Mouse (Mus musculus) left cerebral cortex, adult 8-10 months (tissue): ENCODE measurements around the gene Trim71. TPM values are rescaled to one million over a fixed set of nuclear protein-coding genes. Genes with fewer than 3 reads are reported as not detected.
"Not testable (repeated sequence)": the region's sequence is repeated elsewhere in the genome, so short reads cannot be mapped to it uniquely, and the experiment has no call there.

Source experiments
- DNase-seq, 2 experiments: peaks; one replicate each; pipeline ENCODE4 v3.0.0; 2022; ENCODE audit warnings: low spot score in 2 of 2
- total RNA-seq, 4 experiments: library from RNA; stranded (reverse); gene quantifications; 2 replicates each; pipeline ENCODE4 v1.2.4; 2022

Trim71 gene
- total RNA-seq, 4 experiments from 2014 or later: 0.46 to 0.67 (median 0.59) TPM

DNA sequence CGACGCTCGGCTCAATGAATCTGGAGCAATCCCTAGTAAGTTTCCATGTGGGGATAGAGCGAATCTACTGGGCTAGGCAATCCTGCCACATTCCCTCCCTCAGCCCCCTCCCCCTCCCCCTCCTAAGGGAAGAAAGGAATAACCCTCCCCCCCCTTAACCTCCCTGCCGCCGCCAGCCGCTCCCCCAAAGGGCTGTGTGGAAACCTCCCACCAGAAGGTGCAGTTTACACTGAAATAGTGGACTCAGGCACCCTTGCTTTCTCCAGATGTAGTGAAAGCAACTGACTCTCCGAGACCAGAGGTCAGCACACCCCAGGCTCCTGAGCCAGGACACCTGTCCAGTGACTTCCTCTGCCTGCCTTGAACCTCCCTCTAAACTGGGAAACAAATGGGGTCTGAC, 37.6 kb downstream of the Trim71 start:
- no peak for DNase-seq

DNA sequence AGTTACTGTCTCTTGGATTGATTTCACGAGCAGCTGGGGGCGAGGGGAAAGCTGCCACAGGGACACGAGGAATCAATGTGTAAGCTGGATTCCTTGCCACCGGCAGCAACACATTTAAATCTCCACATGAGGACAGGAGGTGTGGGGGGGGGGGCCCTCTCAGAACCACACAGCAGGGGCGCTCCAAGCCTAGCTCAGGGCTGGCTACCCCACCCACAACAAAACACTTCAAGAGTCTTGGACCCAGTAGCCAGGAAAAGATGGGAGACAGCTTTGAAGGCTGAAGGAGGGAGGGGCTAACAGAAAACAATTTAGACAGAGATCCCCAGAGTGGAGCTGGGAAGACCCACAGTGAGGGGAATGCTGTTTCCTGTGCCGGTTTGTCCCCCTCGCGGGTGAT, 38.3 kb downstream of the Trim71 start:
- no peak for DNase-seq

DNA sequence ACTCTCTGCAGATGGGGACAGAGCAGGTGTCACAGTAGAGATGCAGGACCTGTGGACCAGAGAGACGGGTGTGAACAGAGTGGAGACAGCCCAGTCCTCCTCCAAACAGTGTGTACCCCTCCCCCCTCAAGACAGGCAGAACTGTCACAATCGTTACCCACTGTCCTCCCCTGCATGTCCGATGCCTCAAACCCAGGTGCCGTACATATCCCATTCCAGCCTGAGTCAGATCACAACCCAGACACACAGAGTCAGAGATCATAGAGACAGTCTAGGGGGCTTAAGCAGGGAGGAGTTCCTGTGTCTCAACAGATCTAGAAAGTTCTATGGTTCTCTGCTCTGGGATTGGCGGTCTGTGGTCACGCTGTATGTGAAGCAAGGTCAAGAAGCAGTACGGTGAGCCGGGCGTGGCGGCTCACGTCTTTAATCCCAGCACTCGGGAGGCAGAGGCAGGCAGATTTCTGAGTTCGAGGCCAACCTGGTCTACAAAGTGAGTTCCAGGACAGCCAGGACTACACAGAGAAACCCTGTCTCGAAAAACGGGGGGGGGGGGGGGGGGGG, 39.0 kb downstream of the Trim71 start:
- DNase-seq: no peak

DNA sequence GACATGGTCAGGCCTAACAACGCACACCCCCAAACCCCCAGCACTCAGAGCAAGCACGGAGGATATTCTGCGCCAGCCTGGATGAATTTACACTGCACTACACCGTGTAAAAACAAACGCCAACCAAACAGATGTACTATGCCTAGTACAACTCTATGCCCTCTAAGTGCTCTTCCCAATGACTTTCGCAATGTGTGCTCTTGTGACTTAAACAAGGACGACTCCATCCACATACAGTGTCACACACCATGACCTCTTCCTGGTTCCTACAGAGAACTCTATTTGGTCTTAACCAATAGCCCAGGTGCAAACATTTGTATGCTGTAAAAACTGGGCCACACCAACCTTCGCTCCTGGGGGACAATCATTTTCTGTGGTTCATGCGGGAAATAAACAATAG, 41.7 kb downstream of the Trim71 start:
- no peak for DNase-seq

DNA sequence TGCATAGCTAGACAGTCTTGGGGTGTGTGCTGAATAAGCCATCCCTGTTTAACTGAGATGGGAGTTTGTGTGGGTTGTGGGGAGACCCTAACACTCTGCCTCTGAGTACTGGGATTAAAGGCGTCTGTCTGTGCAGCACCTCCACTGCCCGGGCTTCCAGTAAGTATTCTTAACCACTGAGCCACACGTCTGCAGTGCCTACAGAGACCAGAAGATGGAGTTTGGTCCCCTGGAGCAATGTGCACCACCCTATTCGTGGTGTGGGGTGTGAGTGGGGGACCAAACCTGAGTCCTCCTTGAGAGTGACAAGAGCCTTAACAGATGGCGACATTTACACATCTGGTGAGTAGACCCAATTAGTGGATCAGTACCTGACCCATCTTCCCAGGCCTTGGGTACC, 42.1 kb downstream of the Trim71 start:
- DNase-seq: no peak

DNA sequence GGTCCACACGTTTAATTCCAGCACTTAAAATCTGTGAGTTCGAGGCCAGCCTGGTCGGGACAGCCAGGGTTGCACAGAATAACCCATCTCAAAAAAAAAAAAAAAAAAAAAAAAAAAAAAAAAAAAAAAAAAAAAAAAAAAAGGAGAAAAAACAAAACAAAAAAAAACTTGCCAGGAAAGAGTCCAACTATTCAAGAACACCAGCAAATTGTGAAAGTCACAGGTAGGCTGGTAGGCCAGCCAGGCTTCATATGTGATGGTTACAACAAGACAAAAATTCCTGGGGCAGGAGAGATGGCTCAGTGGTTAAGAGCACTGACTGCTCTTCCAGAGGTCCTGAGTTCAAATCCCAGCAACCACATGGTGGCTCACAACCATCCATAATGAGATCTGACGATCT, 43.6 kb downstream of the Trim71 start:
- not testable (repeated sequence) for DNase-seq

DNA sequence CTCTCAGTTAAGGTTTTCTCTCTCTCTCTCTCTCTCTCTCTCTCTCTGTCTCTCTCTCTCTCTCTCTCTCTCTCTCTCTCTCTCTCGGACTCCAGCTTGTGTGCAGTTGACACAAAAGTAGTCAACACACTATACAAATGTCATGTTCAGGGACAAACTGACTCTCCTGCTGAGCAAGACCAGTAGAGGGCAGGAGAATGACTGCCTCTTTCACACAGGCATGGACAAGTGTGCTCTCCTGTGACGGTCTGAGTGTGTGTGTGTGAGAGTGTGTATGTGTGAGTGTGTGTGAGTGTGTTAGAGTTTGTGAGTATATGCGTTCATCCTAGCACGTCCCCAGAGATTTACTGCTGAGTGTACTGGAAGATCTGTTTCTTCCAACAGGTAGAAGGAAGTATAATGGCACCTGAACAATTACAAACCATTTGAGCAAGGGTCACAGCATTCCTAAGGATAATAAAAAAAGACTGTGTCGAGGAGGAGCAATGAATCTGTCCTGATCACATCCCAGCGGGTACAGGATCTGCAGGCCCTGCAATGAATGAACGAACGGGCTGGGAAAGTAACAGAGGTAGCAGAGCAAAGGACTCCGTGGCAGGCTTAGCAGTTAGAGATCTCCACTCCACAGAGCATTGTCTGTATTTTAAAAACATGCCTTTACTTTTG, 45.2 kb downstream of the Trim71 start:
- DNase-seq: no peak

DNA sequence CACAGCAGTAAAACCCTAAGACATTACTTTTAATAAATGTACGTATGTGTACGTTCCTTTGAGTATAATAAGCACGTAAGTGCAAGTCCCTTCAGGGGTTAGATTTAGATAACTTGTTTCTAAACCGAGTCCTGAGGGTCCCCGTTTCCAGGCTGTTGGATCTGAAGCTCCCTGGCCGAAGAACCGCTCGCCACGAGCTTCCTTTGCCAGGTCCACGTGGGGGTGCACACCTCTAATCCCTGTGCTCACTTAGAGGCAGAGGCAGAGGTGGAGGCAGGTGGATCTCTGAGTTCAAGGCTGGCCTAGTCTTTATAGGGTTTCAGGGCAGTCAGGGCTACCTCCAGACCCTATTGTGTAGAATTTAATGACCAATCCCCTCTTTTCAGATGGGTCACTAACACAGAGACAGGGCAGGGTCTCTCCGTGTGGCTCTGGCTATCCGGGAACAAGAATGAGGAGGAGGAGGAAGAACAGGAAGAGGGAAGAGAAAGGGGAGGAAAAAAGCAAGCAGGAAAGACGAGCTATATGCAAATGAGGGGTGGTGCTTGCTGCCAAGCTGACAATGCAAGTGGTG, 46.2 kb downstream of the Trim71 start:
- DNase-seq: no peak

DNA sequence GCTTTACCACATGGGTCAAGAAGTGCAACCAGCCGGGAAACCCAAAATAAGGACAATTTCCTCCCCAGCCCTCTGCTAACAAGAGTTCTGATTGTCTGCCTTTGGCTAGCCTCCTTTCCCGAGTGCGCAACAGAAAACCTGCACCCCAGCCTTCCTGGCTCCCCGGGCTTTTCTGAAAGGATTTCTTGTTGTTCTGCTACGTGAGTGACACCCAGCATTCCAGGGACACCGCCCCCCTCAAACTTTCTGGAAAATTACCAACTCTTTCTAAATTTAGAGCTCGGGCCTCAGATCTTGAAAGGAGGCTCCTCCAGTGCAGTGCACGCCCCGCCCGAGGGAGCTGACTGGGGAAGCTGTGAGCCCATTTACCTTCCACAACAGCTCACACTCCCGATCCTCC, 48.8 kb downstream of the Trim71 start, which contains the start of gene C130032M10Rik:
TSS of gene C130032M10Rik (plus strand) at position 334 of the 400 bp plus-strand sequence.
- DNase-seq: no peak

DNA sequence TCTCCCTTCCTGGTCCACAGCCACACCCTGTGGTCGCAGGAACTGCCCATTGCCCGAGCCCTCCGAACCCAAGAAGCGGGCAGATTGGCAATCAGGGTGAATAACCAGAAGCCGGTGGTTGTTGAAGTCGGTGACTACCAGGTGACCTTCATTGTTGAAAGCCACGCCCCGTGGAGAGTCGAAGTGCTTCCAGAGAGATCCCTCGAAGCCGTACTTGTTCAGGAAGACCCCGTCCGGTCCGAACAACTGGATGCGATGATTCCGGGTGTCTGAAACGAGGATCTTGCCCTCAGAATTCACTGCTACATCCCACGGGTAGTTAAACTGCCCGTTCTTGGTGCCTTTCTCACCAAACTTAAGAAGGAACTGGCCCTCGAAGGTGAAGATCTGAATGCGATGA, 51.3 kb downstream of the Trim71 start:
- no peak for DNase-seq

DNA sequence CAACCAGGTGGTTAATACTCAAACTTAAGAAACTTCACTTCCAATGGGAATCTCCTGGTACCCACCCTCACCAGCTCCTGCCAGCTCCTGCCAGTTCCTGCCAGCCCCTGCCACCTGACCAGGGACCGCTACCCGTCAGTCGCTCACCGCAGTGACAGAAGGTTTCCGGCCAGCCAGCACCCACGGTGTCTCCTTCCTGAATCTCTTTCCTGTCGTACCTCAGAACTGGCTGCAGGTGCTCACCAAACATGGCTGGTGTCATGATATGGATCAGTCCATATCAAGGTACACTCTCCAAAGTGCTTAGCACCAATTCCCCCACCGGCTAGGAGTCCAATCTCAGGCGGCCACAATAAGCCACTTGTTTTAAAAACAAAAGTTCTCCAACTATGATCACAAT, 54.4 kb downstream of the Trim71 start:
- no peak for DNase-seq

DNA sequence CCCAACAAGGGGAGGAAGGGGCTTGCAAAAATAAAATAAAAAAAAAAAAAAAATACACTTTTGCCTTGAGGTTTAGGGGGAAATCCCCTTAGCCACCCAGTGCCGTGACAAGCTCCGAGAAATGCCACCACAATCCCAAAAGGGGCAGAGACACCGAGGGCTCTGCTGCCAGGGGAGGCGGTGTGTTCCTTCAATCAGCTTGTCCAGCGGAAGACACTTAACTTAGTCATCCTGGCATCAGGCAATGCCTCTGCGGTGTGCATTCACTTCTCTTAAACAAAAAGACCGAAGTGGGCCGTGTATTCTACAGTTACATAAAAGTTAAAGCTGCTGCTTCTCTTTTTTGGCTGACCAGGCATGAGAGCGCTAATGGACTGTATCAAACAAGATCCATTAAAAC, 56.7 kb downstream of the Trim71 start:
- DNase-seq: no peak

DNA sequence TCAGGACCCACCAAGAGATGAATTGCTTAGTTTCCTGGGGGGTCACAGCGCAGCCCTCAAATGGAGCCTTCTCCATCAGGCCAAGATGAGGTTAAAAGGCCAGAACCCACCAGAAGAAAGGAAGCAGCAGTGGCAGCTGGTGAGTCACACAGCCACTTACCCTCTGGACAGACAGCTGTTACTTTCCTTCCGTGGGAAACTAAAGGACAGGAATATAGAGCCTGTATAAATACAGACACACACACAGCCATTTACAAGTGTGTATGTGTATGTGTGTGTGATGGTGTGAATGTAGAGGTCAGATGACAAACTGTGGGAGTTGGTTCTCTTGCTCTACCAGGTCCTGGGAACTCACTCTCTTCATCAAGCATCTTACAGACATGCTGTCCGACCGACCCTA, 57.6 kb downstream of the Trim71 start:
- no peak for DNase-seq

DNA sequence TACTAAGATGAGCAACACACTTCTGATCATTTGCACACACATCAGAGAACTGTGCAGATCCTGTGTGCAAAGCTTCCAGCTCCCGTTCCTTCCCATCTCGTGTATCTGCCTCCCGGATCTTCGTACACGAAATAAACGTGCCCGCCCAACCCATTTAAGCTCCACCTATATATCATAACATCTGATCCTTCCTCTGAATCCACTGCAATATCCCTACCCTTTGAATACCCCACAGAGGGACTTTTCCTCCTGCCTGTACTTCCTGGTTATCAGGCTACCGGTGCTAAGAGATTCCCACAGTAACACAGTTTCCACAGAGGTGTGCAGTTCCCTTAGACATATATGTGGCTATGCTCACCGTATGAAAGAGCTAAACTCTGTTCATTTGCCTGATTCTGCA, 59.4 kb downstream of the Trim71 start, which contains the start of gene Ccr4:
TSS of gene Ccr4 (minus strand) at position 101 of the 400 bp plus-strand sequence.
- DNase-seq: no peak

DNA sequence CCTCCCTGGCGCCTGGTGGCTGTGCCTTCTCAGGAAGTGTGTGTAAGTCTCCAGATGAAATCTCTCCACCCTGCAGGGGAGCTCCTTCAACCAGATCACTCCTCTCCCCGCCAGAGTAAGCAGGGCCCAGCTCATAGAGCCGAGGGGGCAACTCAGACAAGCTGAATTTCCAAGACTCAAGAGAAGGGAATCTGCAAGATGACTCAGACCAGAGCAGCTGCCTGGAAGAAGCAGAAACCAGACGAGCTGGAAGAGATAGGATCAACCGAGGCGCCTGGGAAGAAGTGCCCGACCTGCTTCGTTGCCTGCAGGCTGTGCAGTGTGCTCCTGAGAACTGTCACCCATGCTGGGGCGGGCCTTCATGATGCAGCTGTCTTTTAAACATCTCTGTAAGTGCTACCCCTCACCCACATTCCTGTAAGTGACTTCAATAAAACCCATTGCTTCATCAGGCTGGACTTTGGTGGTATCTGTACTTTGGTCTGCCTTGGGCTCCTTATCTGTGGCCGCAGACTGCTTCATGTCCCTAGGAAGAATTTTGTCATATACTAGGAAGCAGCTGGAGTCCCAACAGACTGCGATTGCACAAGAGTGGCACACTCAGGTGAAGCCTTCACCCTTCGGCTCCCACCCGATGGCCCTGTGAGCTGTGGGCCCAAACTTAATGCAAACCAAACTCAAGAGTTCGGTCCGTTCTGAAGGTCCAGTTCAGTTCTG, 61.3 kb downstream of the Trim71 start:
- DNase-seq: no peak

DNA sequence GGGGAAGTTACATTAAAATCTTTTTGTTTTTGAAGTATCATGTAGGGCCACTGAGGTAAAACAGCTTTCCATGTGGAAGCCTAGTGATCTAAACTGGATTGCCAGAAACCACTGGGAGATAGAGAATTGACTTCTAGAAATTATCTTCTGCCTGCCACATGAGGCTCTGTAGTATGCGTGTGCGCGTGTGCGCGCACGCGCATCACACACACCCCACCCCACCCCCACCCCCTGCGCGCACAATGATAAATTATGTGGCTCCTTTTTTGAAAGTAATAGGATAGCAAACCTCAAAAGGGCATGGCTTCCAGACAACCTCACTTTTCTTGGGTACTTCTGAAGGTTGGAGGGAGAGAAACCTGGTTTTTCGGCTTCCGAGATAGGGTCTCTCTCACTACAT, 62.3 kb downstream of the Trim71 start:
- no peak for DNase-seq

DNA sequence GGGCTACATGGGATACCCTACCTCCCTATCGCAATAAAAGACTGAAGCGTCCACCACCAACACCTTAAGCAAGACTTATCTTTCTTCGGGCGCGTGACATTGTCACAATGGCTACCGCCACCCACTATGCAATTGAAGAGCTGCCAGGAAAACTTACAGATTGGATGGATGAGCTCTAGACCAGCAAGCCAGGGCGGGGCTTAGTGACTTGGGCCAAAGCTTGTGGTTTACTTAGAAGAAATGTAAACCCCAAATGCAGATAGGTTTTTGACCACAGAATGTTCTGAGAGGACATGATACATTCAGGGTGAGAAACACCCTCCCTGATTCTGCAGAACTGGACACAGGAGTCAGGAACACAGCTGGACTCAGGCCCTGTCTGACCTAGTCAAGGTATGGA, 63.1 kb downstream of the Trim71 start:
- no peak for DNase-seq

DNA sequence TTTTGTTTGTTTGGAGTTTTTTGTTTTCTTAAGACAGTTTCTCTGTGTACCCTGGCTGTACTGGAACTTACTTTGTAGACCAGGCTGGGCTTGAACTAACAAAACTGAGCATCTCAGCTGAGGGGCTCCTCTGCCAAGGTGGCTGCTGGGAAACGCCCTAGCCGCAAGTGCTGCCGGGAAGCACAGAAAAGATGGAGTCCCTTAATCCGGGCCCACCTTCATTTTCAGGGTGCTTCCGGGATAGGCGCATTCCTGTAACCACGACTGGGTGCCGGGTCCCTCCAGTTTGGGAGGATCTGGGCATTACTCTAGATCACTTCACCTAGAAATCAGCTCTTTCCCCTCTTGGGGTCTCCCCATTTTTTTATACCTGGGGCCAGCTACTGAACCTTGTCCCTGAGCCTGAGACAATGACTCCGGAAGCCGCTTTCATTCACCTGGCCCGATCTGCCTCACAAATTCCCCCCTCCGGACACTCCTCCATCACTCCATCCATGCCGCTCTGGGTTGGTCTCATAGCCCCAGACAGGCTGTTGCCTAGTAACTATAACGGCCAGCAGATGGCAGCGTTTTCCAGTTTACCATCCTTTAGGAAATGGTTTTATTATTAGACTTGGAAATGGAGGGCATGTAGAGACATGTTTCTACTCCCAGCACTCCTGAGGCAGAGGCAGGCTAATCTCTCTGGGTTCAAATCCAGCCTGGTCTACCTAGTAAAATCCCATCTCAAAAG, 64.2 kb downstream of the Trim71 start:
- no peak for DNase-seq

DNA sequence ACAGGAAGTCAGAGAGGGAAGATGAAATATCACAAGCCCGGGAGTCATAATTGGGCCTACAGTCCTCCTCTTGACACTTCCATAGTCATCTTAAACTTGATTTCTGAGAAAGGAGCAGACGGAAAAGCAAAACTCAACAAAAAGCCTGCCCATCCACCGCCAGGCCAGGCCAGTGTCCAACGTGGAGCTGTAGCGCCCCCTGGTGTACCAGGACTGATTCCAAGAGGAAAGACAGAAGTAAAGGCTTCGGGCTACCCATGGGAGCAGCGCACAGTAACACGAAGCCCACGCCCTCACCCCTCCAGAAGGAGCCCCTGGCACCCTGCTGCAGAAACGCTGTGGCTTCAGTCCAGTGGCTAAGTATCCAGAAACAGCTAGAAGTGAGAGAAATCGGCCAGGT, 66.0 kb downstream of the Trim71 start:
- DNase-seq: peak; percentile 27 to 52

DNA sequence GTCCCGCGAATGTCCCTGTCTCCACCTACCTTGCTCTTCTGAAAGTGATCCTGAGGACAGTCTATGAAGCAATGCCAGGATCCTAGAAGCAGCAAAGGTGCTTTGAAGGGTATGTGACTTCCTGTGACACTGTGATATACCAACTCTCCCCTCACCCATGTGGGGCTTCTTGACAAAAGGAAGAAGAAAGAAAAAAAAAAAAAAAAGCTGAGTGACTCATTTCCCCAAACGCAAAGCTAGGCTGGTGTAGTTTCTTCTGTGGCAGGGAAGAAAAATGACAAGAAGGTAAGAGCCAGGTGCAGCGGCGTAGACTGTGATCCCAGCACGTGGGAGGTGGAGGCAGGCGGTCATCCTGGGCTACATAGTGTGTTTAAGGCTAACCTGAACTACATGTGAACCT, 67.7 kb downstream of the Trim71 start:
- no peak for DNase-seq

DNA sequence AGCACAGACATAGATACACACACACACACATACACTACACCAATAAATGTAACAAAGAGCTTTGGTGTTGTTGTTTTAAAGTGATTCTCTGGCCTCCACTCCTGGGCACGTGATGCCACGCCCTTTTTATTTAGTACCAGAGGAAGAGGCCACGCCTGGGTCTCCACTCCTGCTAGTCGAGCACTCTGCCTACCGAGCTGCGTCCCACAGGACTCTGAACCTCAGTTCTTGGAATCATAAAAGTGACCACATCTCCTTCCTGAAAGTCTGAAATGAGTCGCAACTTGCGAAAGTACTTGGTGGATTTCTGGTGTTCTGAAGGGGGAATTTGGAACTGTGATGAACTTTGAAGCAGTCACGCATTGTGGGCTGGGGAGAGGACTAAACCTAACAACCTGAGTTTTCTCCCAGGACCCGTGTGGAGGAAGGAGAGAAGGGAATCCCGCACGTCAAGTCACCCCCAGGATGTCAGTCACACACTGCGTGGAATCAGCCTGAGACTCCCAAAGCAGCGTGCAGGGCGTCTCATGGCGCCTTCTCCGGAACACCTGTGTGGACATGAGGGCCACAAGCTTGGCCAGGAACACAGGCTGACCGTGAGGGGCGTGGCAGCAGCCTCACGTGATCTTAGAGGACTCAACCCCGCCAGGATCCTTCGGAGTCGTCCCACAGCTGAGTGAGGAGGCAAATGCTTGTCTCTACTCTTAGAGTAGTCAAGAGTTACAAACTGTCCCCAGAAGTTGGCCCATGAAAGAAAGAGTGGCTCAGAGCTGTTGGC, 76.5 kb downstream of the Trim71 start:
- DNase-seq: no peak
